Mouse (Mus musculus) bone marrow, adult 2 months (tissue): Measurements from ENCODE around the gene Suds3. TPM values are rescaled to one million over a fixed set of nuclear protein-coding genes. Genes with fewer than 3 reads are reported as not detected.

Source experiments
- H3K27ac ChIP-seq: fragments of 200-500 bp; 2 replicates; pipeline ENCODE4 v1.5.1; 2012; ENCODE audit warnings: low read depth, mild to moderate bottlenecking, control low read depth, inconsistent platforms, low read length; ENCODE audit not compliant: control insufficient read depth, poor library complexity, insufficient read depth
- H3K4me1 ChIP-seq: fragments of 200-500 bp; 2 replicates; pipeline ENCODE4 v1.6.1; 2011; ENCODE audit warnings: low read length; ENCODE audit not compliant: control insufficient read depth, insufficient read depth
- H3K4me3 ChIP-seq: fragments of 200-500 bp; replicated peaks from 2 replicates; pipeline ENCODE3; 2011; ENCODE audit warnings: mild to moderate bottlenecking, low read depth, low read length, control low read depth; ENCODE audit not compliant: control insufficient read depth
- CTCF ChIP-seq: fragments of 200-500 bp; IDR thresholded peaks from 2 replicates; pipeline ENCODE4 v1.5.1; 2011; ENCODE audit warnings: low read length, control low read depth; ENCODE audit not compliant: control insufficient read depth, insufficient read depth
- POLR2A ChIP-seq: fragments of 200-500 bp; IDR thresholded peaks from 2 replicates; pipeline ENCODE4 v1.6.1; 2011; ENCODE audit warnings: low read depth, mild to moderate bottlenecking, control low read depth, low read length, borderline replicate concordance; ENCODE audit not compliant: control insufficient read depth
- WGBS: fragments of 180-500 bp; shearing (Covaris S2); methylation state at CpG from one replicate; pipeline ENCODE4 v1.1.7; 2018; 5-methylcytosine and 5-hydroxymethylcytosine counted together
- polyA plus RNA-seq: library from polyadenylated mRNA; stranded (reverse); fragments of >200 nt; gene quantifications from 2 replicates; pipeline ENCODE4 v1.2.4, GENCODE M21; 2011; ENCODE audit warnings: low replicate concordance; ENCODE audit not compliant: missing spikeins, insufficient read depth, insufficient read length

The Suds3 gene
- polyA plus RNA-seq, 1 experiment: 57.7 TPM

GRCm38 (mm10) chr5:117115193-117115767, 633 bp downstream of the Suds3 start:
- Histone ChIP-seq H3K4me3 (peak overlapping the region; percentile 85), H3K27ac (peak overlapping the region; percentile 98), H3K4me1 (no peaks in the 10 kb centered on the region; the same call in 1 of the 2 replicates)
- TF ChIP-seq POLR2A (no peak), CTCF (no peak)
- WGBS: under 1% methylated on average over 43 of the region's 43 CpGs

GRCm38 (mm10) chr5:117114581-117115192, 1.2 kb downstream of the Suds3 start:
- Histone ChIP-seq H3K27ac (peak overlapping the region; percentile 98), H3K4me1 (no peaks in the 10 kb centered on the region; the same call in 1 of the 2 replicates), H3K4me3 (peak overlapping the region; percentile 85)
- WGBS: 5% methylated on average over 16 of the region's 16 CpGs
- TF ChIP-seq CTCF (no peak), POLR2A (no peak)

- H3K4me1 ChIP-seq: no peaks in the 10 kb centered on the region; the same call in 1 of the 2 replicates
- no peak for TF ChIP-seq POLR2A
- WGBS: 83% methylated on average over 7 of the region's 7 CpGs
- no peak overlapping the region for H3K4me3 ChIP-seq
- no peak overlapping the region for H3K27ac ChIP-seq
Observed at GRCm38 (mm10) chr5:117113330-117113729, 2.6 kb downstream of the Suds3 start.

GRCm38 (mm10) chr5:117111774-117112112, 4.2 kb downstream of the Suds3 start:
- Histone ChIP-seq H3K4me3 (no peak overlapping the region), H3K27ac (no peak overlapping the region), H3K4me1 (no peaks in the 10 kb centered on the region; the same call in 1 of the 2 replicates)
- TF ChIP-seq POLR2A (no peak), CTCF (no peak)
- 92% methylated on average over 7 of the region's 7 CpGs for WGBS

- Histone ChIP-seq H3K4me1 (no peaks in the 10 kb centered on the region; the same call in 1 of the 2 replicates), H3K4me3 (no peak overlapping the region), H3K27ac (no peak overlapping the region)
- TF ChIP-seq CTCF: no peak
- TF ChIP-seq POLR2A: no peak
- WGBS: 88% methylated on average over 16 of the region's 16 CpGs
Observed at GRCm38 (mm10) chr5:117111064-117111773, 4.7 kb downstream of the Suds3 start.

GRCm38 (mm10) chr5:117109522-117109921, 6.4 kb downstream of the Suds3 start:
- Histone ChIP-seq H3K4me3 (no peak overlapping the region), H3K27ac (no peak overlapping the region), H3K4me1 (no peaks in the 10 kb centered on the region)
- 91% methylated on average over 8 of the region's 8 CpGs for WGBS
- TF ChIP-seq POLR2A (no peak), CTCF (peak; percentile 52; the same call in 1 of the 2 replicates)

GRCm38 (mm10) chr5:117108731-117109130, 7.2 kb downstream of the Suds3 start:
- no peak for TF ChIP-seq POLR2A
- no peak for TF ChIP-seq CTCF
- Histone ChIP-seq H3K4me1 (no peaks in the 10 kb centered on the region), H3K27ac (no peak overlapping the region), H3K4me3 (no peak overlapping the region)
- 95% methylated on average over 13 of the region's 13 CpGs for WGBS

GRCm38 (mm10) chr5:117108292-117108691, 7.6 kb downstream of the Suds3 start:
- no peak for TF ChIP-seq CTCF
- TF ChIP-seq POLR2A: no peak
- Histone ChIP-seq H3K27ac (no peak overlapping the region), H3K4me3 (no peak overlapping the region), H3K4me1 (no peaks in the 10 kb centered on the region)
- 90% methylated on average over 13 of the region's 13 CpGs for WGBS

- WGBS: 92% methylated on average over 9 of the region's 9 CpGs
- TF ChIP-seq POLR2A (no peak), CTCF (no peak)
- no peak overlapping the region for H3K27ac ChIP-seq
- no peaks in the 10 kb centered on the region for H3K4me1 ChIP-seq
- H3K4me3 ChIP-seq: no peak overlapping the region
Observed at GRCm38 (mm10) chr5:117105761-117106160, 10.2 kb downstream of the Suds3 start.
